Mouse (Mus musculus) heart, embryonic 14.5 days (tissue): ENCODE results near the gene Top2a. TPM values are rescaled to one million over a fixed set of nuclear protein-coding genes. Genes with fewer than 3 reads are reported as not detected.

Experiments used
- ATAC-seq: fragments of 200-750 bp; cut with Nextera tagmentation; 2 replicates; pipeline ENCODE4 v1.8.0; 2017; ENCODE audit warnings: low read depth, moderate TSS enrichment; ENCODE audit not compliant: insufficient number of reproducible peaks, insufficient read depth, low FRiP score
- H3K27ac ChIP-seq, 2 experiments: fragments of 200-500 bp in 1 of 2; fragments of 300-500 bp in 1 of 2; sonication (generic) in 1 of 2; replicated peaks in 1 of 2; 2 replicates each; pipeline ENCODE4 v1.5.1; 2012 to 2014; ENCODE audit warnings: low read depth in 2 of 2, low read length in 2 of 2, control low read depth in 1 of 2, mild to moderate bottlenecking in 1 of 2, mixed read lengths in 1 of 2; ENCODE audit not compliant: control insufficient read depth in 1 of 2, insufficient read depth in 1 of 2
- H3K27me3 ChIP-seq: fragments of 300-500 bp; sonication (generic); 2 replicates; pipeline ENCODE4 v1.6.1; 2014; ENCODE audit warnings: mild to moderate bottlenecking, low read length, control low read depth; ENCODE audit not compliant: control insufficient read depth, insufficient read depth
- H3K36me3 ChIP-seq: fragments of 300-500 bp; sonication (generic); 2 replicates; pipeline ENCODE4 v1.6.1; 2014; ENCODE audit warnings: mild to moderate bottlenecking, control low read depth, low read length, mixed read lengths; ENCODE audit not compliant: control insufficient read depth, insufficient read depth
- H3K4me1 ChIP-seq, 2 experiments: fragments of 200-500 bp in 1 of 2; fragments of 300-500 bp in 1 of 2; sonication (generic) in 1 of 2; 2 replicates each; pipeline ENCODE4 v1.6.1; 2012 to 2014; ENCODE audit warnings: low read length in 2 of 2, control low read depth in 1 of 2, mixed read lengths in 1 of 2; ENCODE audit not compliant: control insufficient read depth in 2 of 2, insufficient read depth in 2 of 2
- H3K4me2 ChIP-seq: fragments of 300-500 bp; sonication (generic); 2 replicates; pipeline ENCODE4 v1.6.1; 2014; ENCODE audit warnings: mild to moderate bottlenecking, low read length
- H3K4me3 ChIP-seq, 2 experiments: fragments of 200-500 bp in 1 of 2; fragments of 300-500 bp in 1 of 2; sonication (generic) in 1 of 2; 2 replicates each; pipeline ENCODE4 v1.5.1; 2012 to 2014; ENCODE audit warnings: low read length in 2 of 2, mild to moderate bottlenecking in 2 of 2, control low read depth in 1 of 2, low read depth in 1 of 2, moderate library complexity in 1 of 2; ENCODE audit not compliant: control insufficient read depth in 1 of 2, insufficient read depth in 1 of 2
- H3K9ac ChIP-seq: fragments of 300-500 bp; sonication (generic); 2 replicates; pipeline ENCODE4 v1.6.1; 2014; ENCODE audit warnings: mild to moderate bottlenecking, low read length
- H3K9me3 ChIP-seq: fragments of 300-500 bp; sonication (generic); 2 replicates; pipeline ENCODE4 v1.6.1; 2016; ENCODE audit warnings: low read length, control low read depth; ENCODE audit not compliant: control insufficient read depth
- WGBS: fragments of 180-500 bp; shearing (Covaris S2); extraction: QIAGEN DNeasy Blood & Tissue Kit; methylation state at CpG from one replicate; pipeline ENCODE4 v1.1.7; 2014; 5-methylcytosine and 5-hydroxymethylcytosine counted together
- polyA plus RNA-seq: library from polyadenylated mRNA; unstranded; fragments of >200 nt; fragmentation: Nextera tagmentation; extraction: Ambion mirVana; gene quantifications from 2 replicates; pipeline ENCODE4 v1.2.1, GENCODE M21; 2014

Gene Top2a
- polyA plus RNA-seq, 1 experiment from 2014 or later, result 174 TPM

DNA sequence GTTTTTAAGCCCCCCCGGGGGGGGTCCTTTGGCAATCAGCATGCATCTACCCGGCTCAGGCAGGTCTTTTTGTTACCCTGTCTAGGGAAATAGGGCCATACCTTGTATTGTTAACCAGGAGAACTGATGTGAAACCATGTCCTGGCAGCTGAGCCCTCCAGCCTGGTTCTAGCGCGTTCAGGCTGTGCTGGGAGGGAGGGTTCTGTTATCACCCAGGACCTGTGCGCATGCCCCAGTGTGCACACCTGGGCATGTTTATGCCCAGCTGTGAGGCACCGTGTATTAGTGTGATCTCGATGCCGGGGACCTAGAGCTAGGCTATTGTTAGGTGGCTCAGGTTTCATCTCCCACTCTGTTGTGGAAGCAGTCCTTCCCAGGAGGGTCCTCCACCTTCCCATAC lies 62.2 kb downstream of the Top2a start:
- H3K27ac ChIP-seq, result peak overlapping the region in 1 of 2 experiments; percentile 91; a peak in 1 of 4 replicates
- H3K27me3 ChIP-seq, result no peaks in the 10 kb centered on the region
- H3K4me1 ChIP-seq, result peaks cover 52 to 79% of the 10 kb centered on the region in 2 experiments
- peak overlapping the region; percentile 55 to 65 for H3K4me3 ChIP-seq
- peak overlapping the region; percentile 88 for H3K4me2 ChIP-seq
- H3K9ac ChIP-seq, result peak overlapping the region; percentile 82
- ATAC-seq, result no peak
- peaks cover 21% of the 10 kb centered on the region for H3K36me3 ChIP-seq
- 21% methylated on average over 8 of the region's 8 CpGs for WGBS
- no peaks in the 10 kb centered on the region for H3K9me3 ChIP-seq

DNA sequence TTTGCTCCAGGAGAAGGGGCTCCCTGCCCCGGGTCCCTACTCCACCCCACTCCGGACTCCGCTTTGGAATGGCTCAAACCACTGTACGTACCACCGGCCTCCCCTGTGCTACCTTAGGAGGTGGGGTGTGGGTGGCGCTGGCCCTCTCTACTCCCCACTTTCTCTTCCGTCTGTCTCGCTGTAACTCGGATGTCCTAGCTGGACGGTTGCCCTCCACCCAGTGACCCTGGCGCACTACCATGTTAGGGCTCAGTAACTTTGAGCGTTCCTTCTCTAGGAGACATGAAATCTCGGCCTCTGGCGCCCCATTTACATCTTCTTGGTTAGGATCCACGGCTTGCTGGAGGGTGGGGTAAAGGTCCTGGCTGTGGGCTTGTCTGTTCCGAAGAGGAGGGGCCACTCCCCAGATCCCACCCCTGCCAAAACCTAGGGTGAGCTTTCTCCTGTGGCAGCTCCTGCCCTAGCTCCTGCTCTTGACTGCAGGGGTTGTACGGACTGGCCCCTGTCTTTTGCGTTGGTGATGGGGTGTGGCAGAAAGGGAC lies 62.9 kb downstream of the Top2a start:
- peak overlapping the region; percentile 88 for H3K4me2 ChIP-seq
- H3K27ac ChIP-seq, result peak overlapping the region; percentile 1 to 91; a peak in 2 of 4 replicates
- WGBS, result 19% methylated on average over 18 of the region's 18 CpGs
- peaks cover 46 to 77% of the 10 kb centered on the region in 2 experiments for H3K4me1 ChIP-seq
- peaks cover 20% of the 10 kb centered on the region for H3K36me3 ChIP-seq
- no peaks in the 10 kb centered on the region for H3K27me3 ChIP-seq
- peak overlapping the region; percentile 82 for H3K9ac ChIP-seq
- ATAC-seq, result no peak
- peak overlapping the region; percentile 55 to 65 for H3K4me3 ChIP-seq
- no peaks in the 10 kb centered on the region for H3K9me3 ChIP-seq

DNA sequence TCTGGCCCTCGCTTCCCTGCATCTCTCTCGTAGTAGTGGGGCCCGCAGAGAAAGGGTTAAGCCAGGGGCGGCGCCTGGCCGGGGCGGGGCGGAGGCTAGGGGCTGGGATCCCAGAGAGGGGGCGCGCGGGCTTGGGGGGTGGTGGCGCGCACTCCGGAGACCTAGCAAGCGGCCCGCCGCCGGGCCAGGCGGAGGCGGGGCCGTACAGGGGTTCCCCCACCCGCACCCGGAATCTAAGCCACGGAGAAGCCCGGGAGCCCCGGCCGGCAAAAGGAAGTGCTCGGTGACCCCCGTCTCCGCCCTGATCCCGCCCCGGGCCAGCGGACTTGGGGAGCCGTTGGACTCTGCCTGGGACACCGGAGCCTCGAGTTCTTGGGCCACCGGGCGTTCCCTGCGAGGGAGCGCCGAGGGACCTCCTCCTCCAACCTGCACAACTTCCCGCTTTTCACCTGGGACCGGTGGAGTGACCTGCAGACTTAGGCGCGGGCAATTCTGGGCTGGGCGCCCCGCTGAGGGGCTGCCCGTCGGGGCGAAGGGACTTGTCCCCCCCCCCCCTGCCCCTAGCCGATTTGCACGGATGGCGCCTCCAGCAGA lies 63.6 kb downstream of the Top2a start:
- H3K4me2 ChIP-seq, result peak overlapping the region; percentile 88
- no peaks in the 10 kb centered on the region for H3K27me3 ChIP-seq
- H3K36me3 ChIP-seq, result peaks cover 20% of the 10 kb centered on the region
- ATAC-seq, result peak; percentile 26; the same call in 1 of the 2 replicates
- H3K4me1 ChIP-seq, result peaks cover 44 to 77% of the 10 kb centered on the region in 2 experiments
- WGBS, result under 1% methylated on average over 46 of the region's 53 CpGs
- no peaks in the 10 kb centered on the region for H3K9me3 ChIP-seq
- H3K4me3 ChIP-seq, result peak overlapping the region; percentile 55 to 65
- peak overlapping the region; percentile 36 to 91 for H3K27ac ChIP-seq
- H3K9ac ChIP-seq, result peak overlapping the region; percentile 82

DNA sequence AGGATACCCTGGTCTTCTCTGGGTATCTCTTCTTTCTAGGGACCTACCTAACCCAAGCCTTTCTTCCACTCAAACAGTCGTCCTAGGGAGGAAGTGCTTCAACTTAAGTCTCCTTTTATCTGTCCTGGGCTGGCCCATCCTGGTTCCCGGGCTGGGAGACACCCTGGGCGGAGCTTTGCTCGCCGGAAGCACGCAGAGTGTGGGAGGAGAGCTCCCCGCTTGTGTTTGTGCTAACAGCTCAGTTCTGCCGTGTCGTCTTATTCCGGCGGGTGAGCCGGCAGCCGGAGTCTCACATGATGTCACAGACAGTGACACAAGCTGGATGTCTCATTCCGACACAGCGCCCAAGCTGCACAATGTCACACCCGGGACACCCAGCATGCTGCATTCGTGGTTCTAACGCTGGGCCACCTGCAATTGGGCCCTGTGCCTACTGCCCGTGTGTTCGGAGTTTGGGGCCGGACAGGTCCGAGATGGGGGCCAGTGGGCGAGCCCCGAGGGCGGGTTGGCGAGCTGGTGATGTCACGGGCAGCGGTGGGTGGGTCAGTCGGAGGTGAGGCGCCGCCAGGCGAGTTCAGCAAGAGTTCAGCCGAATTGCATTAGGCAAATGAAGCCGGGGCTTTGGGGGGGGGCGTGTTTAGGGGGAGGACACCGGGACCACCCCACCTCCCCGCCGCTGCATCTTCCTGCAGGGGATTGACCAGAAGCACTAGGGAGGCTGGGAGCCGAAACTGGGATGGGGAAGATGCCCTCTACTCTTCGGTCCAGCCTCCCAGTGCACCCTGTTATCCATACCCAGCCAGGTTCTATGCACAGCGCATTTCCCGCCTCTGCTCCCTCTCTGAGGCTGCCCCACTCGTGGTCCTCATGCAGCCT lies 64.3 kb downstream of the Top2a start:
- Histone ChIP-seq H3K4me3 (peak overlapping the region; percentile 55 to 65), H3K36me3 (peaks cover 20% of the 10 kb centered on the region), H3K27ac (peak overlapping the region; percentile 63 to 91), H3K9ac (peak overlapping the region; percentile 82), H3K4me1 (peaks cover 44 to 77% of the 10 kb centered on the region in 2 experiments), H3K27me3 (no peaks in the 10 kb centered on the region), H3K9me3 (no peaks in the 10 kb centered on the region), H3K4me2 (peak overlapping the region; percentile 88)
- no peak for ATAC-seq
- WGBS, result under 1% methylated on average over 43 of the region's 43 CpGs

DNA sequence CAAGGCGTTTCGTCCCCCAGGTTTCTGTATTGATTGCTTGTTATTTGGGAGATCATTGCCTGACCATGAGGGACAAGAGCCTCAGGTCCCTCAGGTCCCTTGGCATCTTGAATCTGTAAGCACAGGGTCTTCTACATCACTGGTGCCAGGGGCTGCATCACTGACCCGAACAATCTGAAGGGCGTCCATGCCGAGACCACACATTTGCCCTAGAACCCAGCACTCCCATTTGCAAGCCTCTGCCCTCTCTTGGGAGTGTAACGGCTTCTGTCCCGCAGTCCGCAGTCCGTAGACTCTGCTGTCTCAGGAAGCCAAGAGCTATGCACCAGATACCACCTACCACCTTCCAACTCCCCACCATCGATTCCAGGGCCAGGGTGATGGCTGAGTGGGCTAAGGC lies 67.6 kb downstream of the Top2a start:
- Histone ChIP-seq H3K27me3 (no peaks in the 10 kb centered on the region), H3K27ac (no peak overlapping the region), H3K4me3 (no peak overlapping the region), H3K4me1 (peaks cover 43 to 78% of the 10 kb centered on the region in 2 experiments), H3K9me3 (no peaks in the 10 kb centered on the region), H3K4me2 (no peak overlapping the region), H3K9ac (no peak overlapping the region), H3K36me3 (peaks cover 31% of the 10 kb centered on the region)
- WGBS, result 70% methylated on average over 10 of the region's 10 CpGs
- ATAC-seq, result no peak

DNA sequence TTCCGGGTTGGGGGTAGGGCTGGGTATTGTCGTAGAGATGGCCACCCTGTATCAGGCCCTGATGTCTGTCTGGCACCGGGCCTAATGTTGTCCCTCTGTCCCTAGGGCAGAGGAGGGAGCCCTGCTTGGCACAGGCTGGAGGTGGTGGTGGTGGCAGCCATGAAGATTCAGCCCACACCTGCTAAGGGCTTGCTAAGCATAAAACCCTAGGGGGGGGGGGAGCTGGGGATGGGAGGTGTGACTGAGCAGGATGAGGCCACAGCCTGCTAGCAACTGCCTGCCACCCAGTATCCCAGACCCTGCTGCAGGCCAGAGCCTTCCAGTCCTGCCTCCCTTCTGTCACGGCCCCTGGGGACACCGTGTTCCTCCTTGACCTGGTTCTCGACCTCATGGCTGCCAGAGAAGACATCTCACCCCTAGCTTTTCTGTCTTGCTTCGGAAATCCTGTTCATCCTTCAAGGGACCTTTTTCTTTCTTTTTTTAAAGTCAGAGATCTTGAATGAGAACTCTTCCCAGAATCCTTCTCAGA lies 68.2 kb downstream of the Top2a start:
- no peak overlapping the region for H3K4me3 ChIP-seq
- H3K4me1 ChIP-seq, result peaks cover 48 to 78% of the 10 kb centered on the region in 2 experiments
- WGBS, result 33% methylated on average over 6 of the region's 7 CpGs
- H3K9me3 ChIP-seq, result no peaks in the 10 kb centered on the region
- H3K4me2 ChIP-seq, result no peak overlapping the region
- no peak for ATAC-seq
- H3K36me3 ChIP-seq, result peaks cover 31% of the 10 kb centered on the region
- H3K27ac ChIP-seq, result peak overlapping the region; percentile 14 to 85; a peak in 3 of 4 replicates
- no peaks in the 10 kb centered on the region for H3K27me3 ChIP-seq
- peak overlapping the region; percentile 25; the same call in 1 of the 2 replicates for H3K9ac ChIP-seq
